Mouse (Mus musculus) spleen, adult 12 weeks (tissue): Measurements from ENCODE around the gene Psenen.

Source experiments
- DNase-seq: peaks from one replicate; pipeline ENCODE4 v3.0.0; 2022; ENCODE audit warnings: low spot score

The Psenen gene

DNA sequence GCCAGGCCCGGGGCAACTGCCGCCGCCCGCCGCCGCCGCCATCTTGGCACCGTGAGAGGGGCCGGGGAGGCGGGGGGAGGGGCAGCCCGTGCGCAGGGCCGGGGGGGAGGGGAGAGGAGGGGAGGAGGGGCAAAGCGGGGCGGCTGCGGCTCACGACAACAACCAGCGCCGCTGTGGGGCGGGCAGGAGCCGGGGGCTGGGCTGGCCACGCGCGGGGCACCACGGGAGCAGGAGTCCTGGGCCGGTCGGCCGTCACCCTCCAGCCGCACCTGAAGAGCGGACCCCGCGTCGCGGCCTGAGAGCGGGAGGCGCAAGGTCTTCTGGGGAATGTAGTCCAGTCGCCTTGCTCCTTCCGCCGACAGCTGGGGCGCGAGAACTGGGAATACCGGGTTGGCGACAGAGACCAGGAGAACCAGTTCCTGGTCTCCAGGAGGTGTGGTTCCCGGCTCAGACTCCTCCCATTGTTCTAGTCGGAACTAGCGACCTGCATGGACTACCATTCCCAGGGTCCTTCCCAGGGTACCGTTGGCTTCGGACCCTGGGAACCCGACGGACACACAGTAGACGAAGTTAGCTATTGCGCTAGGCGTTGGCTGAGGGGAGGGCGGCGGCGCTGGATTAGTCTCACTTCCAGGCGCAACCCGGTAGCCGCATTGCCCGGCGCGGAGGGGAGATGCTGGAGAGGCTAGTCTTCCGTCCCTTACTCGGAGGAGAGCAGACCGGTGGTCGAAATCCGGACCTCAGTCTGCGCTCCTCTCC lies 25.4 kb upstream of the Psenen start, which contains the start of gene Kmt2b:
Gene Kmt2b (minus strand): TSS at position 51 of the 759 bp plus-strand sequence.
- peak; percentile 90 for DNase-seq

GRCm38 (mm10) chr7:30587842-30588667 lies 24.6 kb upstream of the Psenen start:
- peak; percentile 66 for DNase-seq

DNA sequence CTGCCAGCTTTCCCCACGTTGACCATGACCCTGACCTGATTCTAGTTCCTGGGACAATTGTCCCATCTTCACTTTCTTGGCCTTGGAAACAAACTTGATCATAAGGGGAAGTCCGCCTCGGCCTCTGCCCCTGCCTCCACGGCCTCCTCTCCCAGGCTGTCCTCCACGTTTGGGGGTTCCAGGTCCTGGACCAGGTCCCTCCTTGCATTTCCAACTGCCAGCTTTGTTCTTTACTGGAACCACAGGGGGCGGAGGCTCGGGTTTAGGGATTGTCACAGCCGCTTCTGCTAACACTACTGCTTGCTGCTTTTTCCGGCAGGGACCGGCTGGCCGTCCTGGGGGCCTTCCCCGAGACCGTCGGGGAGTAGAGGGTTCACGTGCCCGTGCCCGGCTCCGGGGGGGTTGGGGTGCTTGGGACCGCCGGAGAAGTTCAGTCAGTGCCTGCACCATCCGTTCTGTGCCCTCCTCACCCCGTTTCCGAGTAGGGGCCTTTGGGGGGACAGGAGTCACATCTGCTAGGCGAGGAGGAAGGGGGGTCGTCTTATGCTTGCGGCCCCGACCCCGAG lies 23.1 kb upstream of the Psenen start:
- DNase-seq, result no peak

- DNase-seq, result no peak
Observed at GRCm38 (mm10) chr7:30585170-30585569, 21.7 kb upstream of the Psenen start.

DNA sequence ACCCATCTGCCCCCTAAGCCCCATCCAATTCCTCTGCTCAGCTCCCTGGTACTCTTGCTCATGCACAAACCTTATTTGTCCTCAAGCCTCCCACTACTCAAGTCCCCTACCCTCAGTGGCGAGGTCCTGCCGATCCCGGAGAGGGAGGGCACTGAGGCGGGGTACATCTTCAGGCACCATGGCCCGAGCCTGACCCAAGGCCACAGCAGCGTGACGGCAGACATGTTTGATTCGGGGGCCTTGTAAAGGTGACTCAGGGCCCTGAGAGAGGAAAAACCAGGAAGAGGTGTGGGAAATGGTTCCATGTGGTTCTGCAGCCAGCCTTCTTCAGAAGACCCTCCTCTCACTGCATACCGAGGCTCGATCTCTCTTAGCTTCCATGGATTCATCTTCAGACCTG lies 20.9 kb upstream of the Psenen start:
- DNase-seq, result no peak

DNA sequence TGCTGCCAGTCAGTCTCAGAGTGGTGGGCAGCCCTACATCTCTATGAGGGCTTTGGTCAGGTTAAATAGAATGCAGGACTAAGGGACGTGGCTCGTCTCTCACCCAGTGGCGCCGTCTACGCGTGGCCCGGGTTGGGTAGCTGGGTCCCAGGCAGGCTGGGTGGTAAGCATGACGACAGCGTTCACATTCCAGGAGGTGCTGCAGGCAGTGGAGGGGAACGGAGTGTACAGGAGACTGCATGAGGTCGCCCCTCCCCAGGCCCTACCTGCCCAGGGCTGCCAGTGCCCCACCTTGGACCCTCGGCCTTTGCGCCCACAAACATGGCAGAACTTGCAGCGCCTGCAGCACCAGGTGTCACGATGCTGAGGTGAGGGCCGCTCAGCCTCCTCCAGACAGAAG lies 18.1 kb upstream of the Psenen start:
- DNase-seq, result no peak

GRCm38 (mm10) chr7:30579950-30580349 lies 16.5 kb upstream of the Psenen start:
- DNase-seq, result no peak

DNA sequence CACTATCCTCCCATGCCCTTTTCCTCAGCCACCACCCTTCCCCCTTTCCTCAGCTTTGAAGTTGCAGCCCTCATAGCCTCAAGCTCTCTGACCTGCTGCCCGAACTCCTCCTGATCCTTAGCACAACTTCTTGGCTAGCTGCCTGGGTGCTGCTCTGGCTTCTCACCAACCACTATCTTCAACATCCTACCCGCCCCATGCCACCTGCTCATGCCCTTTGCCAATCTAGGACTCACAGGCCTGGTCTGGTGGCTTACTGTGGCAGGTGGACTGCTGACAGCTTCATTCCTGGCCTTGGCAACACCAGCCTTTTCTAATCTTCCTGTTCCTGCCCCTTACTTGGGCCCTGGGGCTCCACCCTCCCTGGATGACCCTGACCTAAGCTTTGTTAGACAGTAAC lies 9.5 kb upstream of the Psenen start:
- peak; percentile 58 for DNase-seq

DNA sequence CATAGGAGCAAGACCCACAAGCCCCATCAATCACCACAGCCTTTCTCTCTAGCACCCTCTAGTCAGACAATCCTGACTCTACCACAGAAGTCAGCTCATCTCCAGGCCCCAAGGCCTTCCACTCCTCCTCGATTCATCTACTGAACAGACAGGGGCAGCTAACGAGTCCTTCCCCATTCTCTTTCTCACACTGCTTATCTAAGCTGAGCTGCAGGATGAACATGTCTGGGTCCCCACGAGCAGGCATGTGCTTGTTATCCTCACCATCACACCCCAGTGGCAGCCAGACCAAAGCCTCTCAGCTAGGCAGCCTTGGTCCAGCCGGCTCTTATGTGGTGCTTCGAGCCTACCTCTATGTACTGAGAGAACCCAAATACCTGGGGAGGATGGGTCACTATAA lies 9.0 kb upstream of the Psenen start:
- DNase-seq, result no peak

DNA sequence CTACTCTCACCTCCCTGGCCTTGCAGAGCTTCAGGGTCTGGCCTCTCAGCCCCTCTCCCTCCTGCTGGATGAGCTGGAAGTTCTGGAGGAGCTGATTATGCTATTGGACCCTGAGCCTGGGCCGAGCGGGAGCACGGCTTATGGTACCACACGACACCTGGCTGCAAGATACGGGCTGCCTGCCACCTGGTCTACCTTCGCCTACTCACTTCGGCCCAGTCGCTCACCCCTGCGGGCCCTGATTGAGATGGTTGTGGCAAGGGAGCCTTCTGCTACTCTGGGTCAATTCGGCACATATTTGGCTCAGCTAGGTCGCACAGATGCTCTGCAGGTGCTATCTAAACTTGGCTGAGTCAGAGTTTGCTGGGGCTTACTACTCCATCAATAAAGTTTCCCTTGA lies 4.1 kb upstream of the Psenen start:
- DNase-seq, result no peak

GRCm38 (mm10) chr7:30566033-30566432 lies 2.6 kb upstream of the Psenen start:
- DNase-seq, result no peak

DNA sequence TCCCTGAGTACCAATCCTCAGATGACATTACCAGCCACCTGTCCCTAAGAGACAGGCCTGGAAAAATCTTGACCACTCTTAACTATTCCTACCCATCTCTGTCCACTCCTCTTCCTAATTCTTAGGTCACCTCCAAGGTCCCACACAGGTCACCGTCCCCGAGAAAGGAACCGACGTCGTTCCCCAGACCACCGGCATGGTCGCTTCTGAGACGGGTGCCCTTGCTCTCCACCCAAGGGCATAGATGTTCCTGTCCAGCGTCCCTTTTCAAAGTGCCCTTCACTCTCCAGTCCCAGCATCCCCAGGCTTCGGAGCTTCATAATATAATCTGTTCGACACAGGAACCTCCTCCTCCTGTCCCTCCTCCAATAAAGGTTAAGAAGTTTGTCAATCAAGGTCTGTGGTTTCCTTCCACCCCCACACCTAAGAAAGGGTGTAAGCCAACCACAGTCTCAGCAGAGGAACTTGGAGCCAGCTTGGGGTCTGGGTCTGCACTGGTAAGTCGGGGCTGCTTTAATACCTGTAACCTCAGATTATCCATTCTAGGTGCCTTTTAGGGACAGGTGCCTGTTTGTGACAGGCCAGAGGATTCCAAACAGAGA lies 1.6 kb upstream of the Psenen start, which contains the start of gene Igflr1:
Gene Igflr1 (plus strand): TSS at position 458 of the 602 bp plus-strand sequence.
- no peak for DNase-seq

DNA sequence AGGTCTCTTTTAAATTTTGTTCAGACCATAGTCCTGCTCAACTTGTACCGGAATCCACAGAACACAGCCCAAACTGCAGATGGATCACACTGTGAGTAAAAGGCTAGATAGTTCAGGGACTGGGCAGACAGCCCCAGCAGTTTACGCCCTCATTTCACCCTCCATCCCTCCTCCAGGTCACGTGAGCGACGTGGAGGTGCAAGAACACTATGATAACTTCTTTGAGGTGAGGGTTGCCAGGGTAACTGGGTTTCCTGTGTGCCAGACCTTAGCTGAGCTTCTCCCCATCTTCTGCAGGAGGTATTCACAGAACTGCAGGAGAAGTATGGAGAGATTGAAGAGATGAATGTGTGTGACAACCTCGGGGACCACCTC lies 466 bp upstream of the Psenen start:
- DNase-seq, result peak; percentile 39

- DNase-seq, result no peak
Observed at GRCm38 (mm10) chr7:30562526-30563116, 806 bp downstream of the Psenen start.

DNA sequence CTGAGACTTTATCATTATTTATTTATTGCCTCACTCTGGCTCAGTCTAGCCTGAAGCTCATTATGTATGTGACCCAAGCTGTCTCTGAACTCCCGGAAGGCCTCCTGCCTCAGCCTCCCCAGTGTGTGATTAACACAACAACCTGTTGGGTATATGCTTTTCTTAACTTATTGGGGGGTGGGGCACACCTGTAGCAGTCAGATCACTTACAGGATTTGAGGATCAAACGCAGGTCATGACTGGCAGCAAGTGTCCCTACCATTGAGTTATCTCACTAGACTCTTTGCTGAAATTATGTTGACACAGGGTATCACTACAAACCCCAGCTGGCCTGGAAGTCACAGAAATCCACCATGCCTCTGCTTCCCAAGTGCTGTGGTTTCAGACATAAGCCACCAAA lies 3.1 kb downstream of the Psenen start:
- DNase-seq, result no peak

GRCm38 (mm10) chr7:30559443-30559954 lies 3.9 kb downstream of the Psenen start, which contains the start of gene Lin37:
TSS of gene Lin37 (minus strand) at chr7:30559838.
- peak; percentile 83 for DNase-seq

GRCm38 (mm10) chr7:30558656-30559442 lies 4.6 kb downstream of the Psenen start:
- peak; percentile 22 for DNase-seq

GRCm38 (mm10) chr7:30557901-30558514 lies 5.4 kb downstream of the Psenen start:
- no peak for DNase-seq

- DNase-seq, result no peak
Observed at GRCm38 (mm10) chr7:30556894-30557536, 6.4 kb downstream of the Psenen start.
